Comparison of ENCODE assay signal across 27 mouse cellular contexts in genomic region chr17:64041771-64042170, GRCm38 (mm10).
"Had no signal": no experiment of that assay in that cellular context is flagged by ENCODE, and none has a peak within 500 bp of the region (broad histone marks: within the 10 kb centered on the region; RNA-seq: fewer than 3 reads in every experiment).

No protein-coding gene starts in this region.

- H3K4me3 ChIP-seq: gastrocnemius, adult 2 months; heart, embryonic 10.5 days; heart, embryonic 12.5 days; hindbrain, embryonic 10.5 days; hindbrain, embryonic 12.5 days; intestine, embryonic 15.5 days; kidney, embryonic 15.5 days; layer of hippocampus, adult 2 months; left cerebral cortex, adult 2 months; limb, embryonic 10.5 days; limb, embryonic 12.5 days; liver, embryonic 13.5 days; liver, embryonic 15.5 days had no signal

- H3K36me3 ChIP-seq: heart, embryonic 10.5 days; intestine, embryonic 15.5 days; limb, embryonic 10.5 days; liver, embryonic 15.5 days had no signal

- H3K4me1 ChIP-seq: intestine, embryonic 15.5 days; kidney, embryonic 15.5 days; limb, embryonic 10.5 days; limb, embryonic 12.5 days; liver, embryonic 13.5 days; liver, embryonic 15.5 days had no signal

- ATAC-seq: hindbrain, embryonic 16.5 days; inflammation-experienced regulatory T-cells, adult 6 months; intestine, embryonic 15.5 days; intestine, postnatal 0 days had no signal

- H3K4me2 ChIP-seq: heart, embryonic 12.5 days; hindbrain, embryonic 12.5 days; hindbrain, embryonic 14.5 days; intestine, embryonic 15.5 days; kidney, embryonic 15.5 days; limb, embryonic 12.5 days; liver, embryonic 11.5 days; liver, embryonic 13.5 days; liver, embryonic 15.5 days had no signal

- H3K27ac ChIP-seq: gastrocnemius, adult 2 months; heart, embryonic 10.5 days; hindbrain, embryonic 10.5 days; hindbrain, embryonic 12.5 days; hindbrain, embryonic 14.5 days; intestine, embryonic 15.5 days; kidney, embryonic 15.5 days; layer of hippocampus, adult 2 months; left cerebral cortex, adult 2 months; limb, embryonic 10.5 days; limb, embryonic 12.5 days; liver, embryonic 13.5 days; liver, embryonic 15.5 days had no signal

- DNase-seq: gastrocnemius, adult 2 months; gastrocnemius, postnatal 10 days; gastrocnemius, postnatal 25 days; heart, adult 18-20 months; heart, postnatal 10 days; heart, postnatal 4 days; kidney, adult 18-20 months; kidney, postnatal 10 days; kidney, postnatal 4 days; liver; liver, embryonic 13.5 days had no signal

- H3K9ac ChIP-seq: heart, embryonic 12.5 days; hindbrain, embryonic 12.5 days; hindbrain, embryonic 14.5 days; intestine, embryonic 15.5 days; kidney, embryonic 15.5 days; limb, embryonic 12.5 days; liver, embryonic 13.5 days; liver, embryonic 15.5 days had no signal

- H3K9me3 ChIP-seq: heart, embryonic 10.5 days; heart, embryonic 12.5 days; hindbrain, embryonic 10.5 days; hindbrain, embryonic 12.5 days; intestine, embryonic 15.5 days; kidney, embryonic 15.5 days; limb, embryonic 10.5 days; limb, embryonic 12.5 days; liver, embryonic 13.5 days; liver, embryonic 15.5 days had no signal

- H3K27me3 ChIP-seq: heart, embryonic 12.5 days; hindbrain, embryonic 12.5 days; intestine, embryonic 15.5 days; kidney, embryonic 15.5 days; limb, embryonic 12.5 days; liver, embryonic 13.5 days; liver, embryonic 15.5 days had no signal
